Mouse (Mus musculus) kidney, embryonic 16.5 days (tissue): ENCODE results near the gene Etv3. TPM values are rescaled to one million over a fixed set of nuclear protein-coding genes. Genes with fewer than 3 reads are reported as not detected.
"Not testable (repeated sequence)": the region's sequence is repeated elsewhere in the genome, so short reads cannot be mapped to it uniquely, and the experiment has no call there.

Source experiments
- ATAC-seq: fragments of 200-750 bp; cut with Nextera tagmentation; 2 replicates; pipeline ENCODE4 v1.8.0; 2017; ENCODE audit warnings: moderate TSS enrichment; ENCODE audit not compliant: low FRiP score, low TSS enrichment
- H3K27ac ChIP-seq: fragments of 300-500 bp; sonication (generic); 2 replicates; pipeline ENCODE4 v1.5.1; 2014; ENCODE audit warnings: low read length
- H3K27me3 ChIP-seq: fragments of 300-500 bp; sonication (generic); 2 replicates; pipeline ENCODE4 v1.6.1; 2014; ENCODE audit warnings: low read length, control low read depth, mixed read lengths; ENCODE audit not compliant: insufficient read depth
- H3K36me3 ChIP-seq: fragments of 300-500 bp; sonication (generic); 2 replicates; pipeline ENCODE4 v1.6.1; 2014; ENCODE audit warnings: low read length, control low read depth, mixed read lengths; ENCODE audit not compliant: insufficient read depth
- H3K4me1 ChIP-seq: fragments of 300-500 bp; sonication (generic); 2 replicates; pipeline ENCODE4 v1.6.1; 2014; ENCODE audit warnings: low read length, control low read depth, mixed read lengths; ENCODE audit not compliant: insufficient read depth
- H3K4me2 ChIP-seq: fragments of 300-500 bp; sonication (generic); replicated peaks from 2 replicates; pipeline ENCODE4 v1.6.1; 2014; ENCODE audit warnings: low read depth, low read length
- H3K4me3 ChIP-seq: fragments of 300-500 bp; sonication (generic); 2 replicates; pipeline ENCODE4 v1.5.1; 2014; ENCODE audit warnings: mild to moderate bottlenecking, low read length
- H3K9ac ChIP-seq: fragments of 300-500 bp; sonication (generic); replicated peaks from 2 replicates; pipeline ENCODE4 v1.6.1; 2014; ENCODE audit warnings: low read length
- H3K9me3 ChIP-seq: fragments of 300-500 bp; sonication (generic); 2 replicates; pipeline ENCODE4 v1.6.1; 2016; ENCODE audit warnings: low read length, control low read depth
- WGBS: fragments of 180-500 bp; shearing (Covaris S2); extraction: QIAGEN DNeasy Blood & Tissue Kit; methylation state at CpG from one replicate; pipeline ENCODE4 v1.1.7; 2014; 5-methylcytosine and 5-hydroxymethylcytosine counted together
- polyA plus RNA-seq: library from polyadenylated mRNA; unstranded; fragments of >200 nt; fragmentation: Nextera tagmentation; extraction: Ambion mirVana; gene quantifications from 2 replicates; pipeline ENCODE4 v1.2.1, GENCODE M21; 2015

Etv3 gene
- polyA plus RNA-seq = 14.4 and 15.6 TPM in 2 replicates

DNA sequence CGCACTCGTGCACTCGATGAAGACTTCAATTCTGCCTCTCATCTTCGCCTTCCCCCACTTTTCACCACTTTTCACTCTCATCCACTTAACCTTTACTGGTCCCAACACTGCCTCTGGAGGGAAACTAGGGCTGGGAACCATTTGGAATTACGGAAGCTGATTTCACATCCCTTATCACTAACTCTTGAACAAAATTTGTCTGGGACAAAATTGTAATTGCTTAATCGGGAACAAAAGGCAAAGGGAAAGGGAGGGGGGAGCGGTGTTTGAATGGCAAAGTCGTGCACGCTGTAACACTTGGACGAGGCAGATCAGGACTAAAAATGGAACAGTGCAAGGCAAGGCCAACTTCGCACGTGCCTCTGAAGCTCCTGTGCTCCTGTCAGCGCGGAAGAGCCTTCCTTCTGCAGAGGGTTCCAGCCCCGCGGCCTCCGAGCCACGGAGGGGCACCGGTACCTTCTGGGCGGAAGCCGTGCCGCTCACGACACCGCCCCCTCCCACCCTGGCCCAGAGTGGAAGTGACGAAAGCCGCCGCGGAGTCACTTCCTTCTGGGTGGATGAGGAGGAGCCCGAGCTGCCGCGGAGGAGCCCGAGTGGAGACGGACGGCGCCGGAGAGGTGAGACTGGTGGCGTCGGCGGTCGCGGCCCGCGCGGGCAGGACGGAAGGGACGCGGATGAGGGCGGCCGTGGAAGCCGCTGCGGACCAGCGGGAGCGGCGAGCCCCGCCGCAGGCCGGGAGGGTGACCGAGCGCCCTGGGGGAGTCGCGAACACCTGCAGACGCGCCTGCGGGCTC is at the start of gene Etv3:
TSS of gene Etv3 (plus strand) at position 365 of the 794 bp plus-strand sequence.
- Histone ChIP-seq H3K4me1 (peaks cover 13% of the 10 kb centered on the region), H3K27me3 (no peaks in the 10 kb centered on the region), H3K4me3 (peak within 1 kb of the TSS; percentile 97), H3K9me3 (no peaks in the 10 kb centered on the region), H3K27ac (peak within 1 kb of the TSS; percentile 85), H3K36me3 (peaks cover 19% of the 10 kb centered on the region), H3K9ac (peak within 1 kb of the TSS; percentile 98), H3K4me2 (peak within 1 kb of the TSS; percentile 78)
- peak; percentile 99 for ATAC-seq
- WGBS = 6% methylated on average over 63 of the region's 64 CpGs

DNA sequence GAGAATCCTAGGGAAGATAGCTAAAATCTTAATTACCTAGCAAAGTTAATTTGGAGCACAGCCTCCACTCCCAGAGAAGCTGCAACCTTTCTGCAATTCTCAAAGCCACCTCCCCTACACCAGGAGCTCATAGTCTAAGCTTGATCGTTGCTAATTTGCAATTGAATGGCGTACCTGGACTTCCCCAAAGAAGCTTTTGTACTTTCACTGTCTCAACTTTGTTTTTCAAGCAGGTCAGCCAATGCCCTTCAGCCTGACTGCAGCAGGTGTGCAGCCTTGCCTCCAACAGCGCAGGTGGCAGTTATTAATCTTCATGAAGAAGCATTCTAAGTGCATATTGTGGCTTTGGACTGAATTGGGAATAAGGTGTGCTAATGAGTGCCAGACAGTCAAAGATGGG is 47.3 kb upstream of the Etv3 start:
- not testable (repeated sequence) for H3K9ac ChIP-seq, H3K4me1 ChIP-seq, H3K27ac ChIP-seq, H3K9me3 ChIP-seq, ATAC-seq, H3K4me3 ChIP-seq, H3K36me3 ChIP-seq, H3K4me2 ChIP-seq, H3K27me3 ChIP-seq
- WGBS = 82% methylated on average over 3 of the region's 3 CpGs

GRCm38 (mm10) chr3:87478596-87478995 is 46.6 kb upstream of the Etv3 start:
- WGBS = 70% methylated on average over 6 of the region's 6 CpGs
- H3K27me3 ChIP-seq, ATAC-seq: not testable (repeated sequence)

DNA sequence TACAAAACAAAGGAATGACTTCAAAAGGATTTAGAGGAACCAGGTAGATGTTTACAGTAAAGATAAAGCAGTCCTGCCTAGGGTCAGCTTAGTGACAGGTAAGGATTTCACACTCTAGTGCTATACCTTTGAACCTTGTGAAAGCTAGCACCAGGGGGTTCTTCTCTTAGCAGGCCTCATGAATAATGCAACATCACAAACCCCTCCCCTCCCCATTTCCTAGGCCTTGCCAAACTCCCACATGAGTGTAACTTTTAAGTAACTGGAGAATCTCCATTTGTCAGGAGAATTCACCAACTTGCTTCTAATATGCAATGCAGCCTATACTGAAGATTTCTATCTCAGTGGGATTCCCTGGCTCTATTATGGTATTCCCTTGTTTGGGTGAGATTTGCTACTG is 46.0 kb upstream of the Etv3 start:
- not testable (repeated sequence) for H3K4me3 ChIP-seq, H3K4me2 ChIP-seq, H3K36me3 ChIP-seq, H3K4me1 ChIP-seq, H3K27me3 ChIP-seq, H3K27ac ChIP-seq, H3K9ac ChIP-seq, H3K9me3 ChIP-seq, ATAC-seq

More at GRCm38 (mm10) chr3:87478596-87478995, 46.6 kb upstream of the Etv3 start:
- H3K36me3 ChIP-seq, H3K9ac ChIP-seq, H3K4me2 ChIP-seq, H3K4me3 ChIP-seq, H3K27ac ChIP-seq, H3K9me3 ChIP-seq, H3K4me1 ChIP-seq: not testable (repeated sequence)

DNA sequence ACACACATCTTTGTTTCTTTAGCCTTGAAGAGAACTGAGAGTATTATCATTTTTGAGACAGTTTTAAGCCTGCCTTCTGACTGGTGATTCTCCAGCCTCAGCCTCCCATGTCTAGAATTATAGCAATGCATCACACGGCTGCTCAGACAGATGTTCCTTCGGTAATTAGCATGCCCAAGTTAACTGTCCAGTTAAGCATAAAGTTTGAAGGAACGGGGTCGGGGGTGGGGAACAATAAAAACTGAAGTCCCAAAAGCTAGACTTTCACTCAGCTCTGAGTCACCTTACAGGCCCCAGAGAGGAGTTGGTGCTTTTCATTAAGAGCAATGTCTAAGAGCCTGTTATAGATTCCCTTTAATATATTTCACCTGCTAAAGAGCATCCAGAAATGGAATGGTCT is 37.8 kb upstream of the Etv3 start:
- Histone ChIP-seq H3K36me3 (no peaks in the 10 kb centered on the region), H3K27ac (no peak overlapping the region), H3K9me3 (no peaks in the 10 kb centered on the region), H3K9ac (no peak overlapping the region), H3K4me1 (no peaks in the 10 kb centered on the region), H3K4me3 (no peak overlapping the region), H3K4me2 (no peak overlapping the region), H3K27me3 (no peaks in the 10 kb centered on the region)
- ATAC-seq = no peak
- WGBS = 69% methylated on average over 4 of the region's 4 CpGs

GRCm38 (mm10) chr3:87487911-87488310 is 37.3 kb upstream of the Etv3 start:
- Histone ChIP-seq H3K4me3 (no peak overlapping the region), H3K36me3 (no peaks in the 10 kb centered on the region), H3K27ac (no peak overlapping the region), H3K27me3 (no peaks in the 10 kb centered on the region), H3K4me2 (no peak overlapping the region), H3K9ac (no peak overlapping the region), H3K9me3 (no peaks in the 10 kb centered on the region), H3K4me1 (no peaks in the 10 kb centered on the region)
- ATAC-seq = no peak
- 77% methylated on average over 2 of the region's 2 CpGs for WGBS

DNA sequence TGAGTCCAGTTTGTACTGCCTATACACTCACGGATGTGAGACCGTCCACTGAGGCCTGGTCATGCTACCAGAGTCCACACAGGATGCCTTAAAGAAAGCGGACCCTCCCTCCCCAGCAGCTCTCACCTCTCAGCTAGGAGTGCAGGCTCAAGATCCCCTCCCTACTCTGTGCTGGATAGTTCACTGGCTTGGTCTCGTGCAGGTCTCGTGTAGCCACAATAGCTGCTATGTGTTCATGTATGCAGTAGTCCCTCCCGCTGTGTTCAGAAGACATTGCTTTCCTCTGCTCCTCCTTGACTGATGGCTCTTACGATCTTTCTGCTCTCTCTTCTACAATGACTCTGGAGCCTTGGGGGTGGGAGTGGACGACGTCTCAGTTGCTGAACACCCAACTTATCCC is 26.9 kb upstream of the Etv3 start:
- Histone ChIP-seq H3K27me3 (no peaks in the 10 kb centered on the region; the same call in 1 of the 2 replicates), H3K4me2 (no peak overlapping the region), H3K9me3 (no peaks in the 10 kb centered on the region), H3K4me1 (no peaks in the 10 kb centered on the region), H3K27ac (no peak overlapping the region), H3K9ac (no peak overlapping the region), H3K4me3 (no peak overlapping the region), H3K36me3 (no peaks in the 10 kb centered on the region)
- WGBS = 74% methylated on average over 9 of the region's 9 CpGs
- no peak for ATAC-seq

DNA sequence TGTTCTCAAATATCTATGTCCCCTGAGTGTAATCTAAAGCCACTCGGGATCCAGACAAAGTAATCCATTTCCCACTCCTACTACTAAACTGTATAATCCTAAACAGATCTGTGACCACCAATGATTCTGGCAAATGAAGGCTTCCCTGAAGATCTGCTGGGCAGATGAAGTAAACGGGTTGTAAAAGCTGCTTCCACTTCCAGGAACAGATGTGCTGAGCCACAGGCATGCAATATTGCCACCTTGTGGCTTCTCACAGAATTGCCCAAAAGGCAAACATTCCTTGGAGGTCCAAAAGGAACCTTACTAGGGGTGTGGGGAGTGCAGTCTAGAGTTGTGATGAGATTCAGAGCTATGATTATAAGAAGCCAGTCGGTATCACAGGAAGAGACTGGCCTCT is 26.1 kb upstream of the Etv3 start:
- Histone ChIP-seq H3K4me2 (no peak overlapping the region), H3K4me3 (no peak overlapping the region), H3K36me3 (no peaks in the 10 kb centered on the region), H3K9ac (no peak overlapping the region), H3K4me1 (no peaks in the 10 kb centered on the region), H3K27ac (no peak overlapping the region), H3K9me3 (no peaks in the 10 kb centered on the region), H3K27me3 (no peaks in the 10 kb centered on the region; the same call in 1 of the 2 replicates)
- ATAC-seq = no peak
- WGBS = 12% methylated on average over 3 of the region's 3 CpGs

DNA sequence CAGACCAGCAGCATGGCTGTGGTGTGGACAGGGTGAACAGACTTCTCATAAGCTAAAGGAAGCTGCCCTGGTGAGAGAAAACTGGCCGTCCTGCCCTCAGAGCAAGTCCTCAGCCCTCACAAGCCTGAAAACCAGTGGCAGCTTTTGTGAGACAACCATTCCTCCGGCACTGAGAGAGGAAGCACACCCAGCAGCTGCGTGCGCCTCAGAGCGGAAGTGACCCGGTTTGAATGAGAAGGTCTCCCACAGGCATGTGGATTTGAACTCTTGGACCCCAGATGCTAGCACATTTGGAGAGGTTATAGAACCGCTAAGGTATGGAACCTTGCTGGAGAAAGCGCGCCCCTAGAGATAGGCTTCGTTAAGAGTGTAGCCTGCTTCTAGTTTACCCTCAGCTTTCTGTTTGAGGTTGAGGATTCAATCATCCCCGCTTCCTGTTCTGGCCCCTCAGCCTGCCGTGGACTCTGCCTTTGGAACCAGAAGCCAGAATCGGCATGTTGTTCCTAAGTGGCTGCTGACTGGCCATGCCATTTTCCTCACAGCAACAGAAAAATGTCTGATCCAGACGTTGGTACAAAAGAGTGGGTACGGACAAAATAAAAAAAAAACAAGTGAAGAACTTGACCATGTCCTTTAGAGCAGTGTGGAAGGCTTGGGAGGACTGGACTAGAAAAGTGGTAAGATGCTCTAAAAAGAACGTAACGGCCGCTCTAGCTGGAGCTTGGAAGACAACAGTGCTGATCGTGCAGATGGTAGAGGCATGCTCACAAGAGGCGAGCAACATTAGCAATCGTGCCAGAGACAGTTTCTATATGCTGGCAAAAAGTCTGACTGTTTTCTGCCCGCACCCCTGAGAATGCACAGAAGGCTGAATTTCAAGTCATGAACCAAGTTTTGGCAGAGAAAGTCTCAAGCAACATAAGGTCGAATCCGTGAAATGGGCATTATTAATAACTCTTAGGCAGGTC is 24.8 kb upstream of the Etv3 start:
- ATAC-seq = no peak
- Histone ChIP-seq H3K4me1 (no peaks in the 10 kb centered on the region), H3K27ac (no peak overlapping the region), H3K4me3 (no peak overlapping the region), H3K9me3 (no peaks in the 10 kb centered on the region), H3K9ac (no peak overlapping the region), H3K36me3 (no peaks in the 10 kb centered on the region), H3K27me3 (no peaks in the 10 kb centered on the region; the same call in 1 of the 2 replicates), H3K4me2 (no peak overlapping the region)
- WGBS = 75% methylated on average over 24 of the region's 24 CpGs
